Mouse (Mus musculus) stomach, embryonic 16.5 days (tissue): ENCODE measurements around the gene Coro7. TPM values are rescaled to one million over a fixed set of nuclear protein-coding genes. Genes with fewer than 3 reads are reported as not detected.
"Not testable (repeated sequence)": the region's sequence is repeated elsewhere in the genome, so short reads cannot be mapped to it uniquely, and the experiment has no call there.

Experiments used
- ATAC-seq: fragments of 200-750 bp; cut with Nextera tagmentation; 2 replicates; pipeline ENCODE4 v1.8.0; 2017; ENCODE audit warnings: moderate number of reproducible peaks, moderate TSS enrichment; ENCODE audit not compliant: insufficient read depth, low FRiP score
- H3K27ac ChIP-seq: fragments of 300-500 bp; sonication (generic); 2 replicates; pipeline ENCODE4 v1.5.1; 2014; ENCODE audit warnings: low read length
- H3K27me3 ChIP-seq: fragments of 300-500 bp; sonication (generic); 2 replicates; pipeline ENCODE4 v1.6.1; 2014; ENCODE audit warnings: low read length, control low read depth, mixed read lengths; ENCODE audit not compliant: control insufficient read depth, insufficient read depth
- H3K36me3 ChIP-seq: fragments of 300-500 bp; sonication (generic); 2 replicates; pipeline ENCODE4 v1.6.1; 2014; ENCODE audit warnings: low read length; ENCODE audit not compliant: control insufficient read depth, insufficient read depth
- H3K4me1 ChIP-seq: fragments of 300-500 bp; sonication (generic); 2 replicates; pipeline ENCODE4 v1.6.1; 2014; ENCODE audit warnings: low read length, control low read depth, mixed read lengths; ENCODE audit not compliant: control insufficient read depth, insufficient read depth
- H3K4me2 ChIP-seq: fragments of 300-500 bp; sonication (generic); 2 replicates; pipeline ENCODE4 v1.6.1; 2014; ENCODE audit warnings: low read depth, low read length, mixed read lengths
- H3K4me3 ChIP-seq: fragments of 300-500 bp; sonication (generic); replicated peaks from 2 replicates; pipeline ENCODE4 v1.5.1; 2014; ENCODE audit warnings: mild to moderate bottlenecking, low read length
- H3K9ac ChIP-seq: fragments of 300-500 bp; sonication (generic); 2 replicates; pipeline ENCODE4 v1.6.1; 2014; ENCODE audit warnings: low read length
- H3K9me3 ChIP-seq: fragments of 300-500 bp; sonication (generic); replicated peaks from 2 replicates; pipeline ENCODE4 v1.6.1; 2016; ENCODE audit warnings: low read length, control low read depth; ENCODE audit not compliant: control insufficient read depth
- WGBS: fragments of 180-500 bp; shearing (Covaris S2); extraction: QIAGEN DNeasy Blood & Tissue Kit; methylation state at CpG from one replicate; pipeline ENCODE4 v1.1.7; 2014; 5-methylcytosine and 5-hydroxymethylcytosine counted together
- polyA plus RNA-seq: library from polyadenylated mRNA; unstranded; fragments of >200 nt; fragmentation: Nextera tagmentation; extraction: Ambion mirVana; gene quantifications from 2 replicates; pipeline ENCODE4 v1.2.1, GENCODE M21; 2015

Gene Coro7
- polyA plus RNA-seq, 1 experiment from 2014 or later: 19.7 TPM

GRCm38 (mm10) chr16:4583807-4584206 is 95.8 kb downstream of the Coro7 start:
- H3K36me3 ChIP-seq: no peaks in the 10 kb centered on the region
- peaks cover 13% of the 10 kb centered on the region for H3K4me1 ChIP-seq
- H3K9me3 ChIP-seq: no peaks in the 10 kb centered on the region
- H3K4me2 ChIP-seq: no peak overlapping the region
- 80% methylated on average over 3 of the region's 3 CpGs for WGBS
- ATAC-seq: no peak
- no peak overlapping the region for H3K27ac ChIP-seq
- H3K9ac ChIP-seq: no peak overlapping the region
- no peak overlapping the region for H3K4me3 ChIP-seq
- no peaks in the 10 kb centered on the region for H3K27me3 ChIP-seq

GRCm38 (mm10) chr16:4581179-4581578 is 98.4 kb downstream of the Coro7 start:
- H3K36me3 ChIP-seq, H3K4me3 ChIP-seq, H3K4me1 ChIP-seq, H3K27me3 ChIP-seq, H3K27ac ChIP-seq, H3K4me2 ChIP-seq, H3K9me3 ChIP-seq, H3K9ac ChIP-seq, ATAC-seq: not testable (repeated sequence)
- 83% methylated on average over 3 of the region's 4 CpGs for WGBS

- Histone ChIP-seq H3K27me3 (no peaks in the 10 kb centered on the region), H3K9ac (no peak overlapping the region), H3K36me3 (no peaks in the 10 kb centered on the region), H3K4me3 (no peak overlapping the region), H3K4me1 (no peaks in the 10 kb centered on the region), H3K4me2 (no peak overlapping the region), H3K9me3 (no peaks in the 10 kb centered on the region), H3K27ac (no peak overlapping the region)
- ATAC-seq: no peak
- WGBS: 56% methylated on average over 7 of the region's 7 CpGs
Observed at GRCm38 (mm10) chr16:4578630-4579029, 100.9 kb downstream of the Coro7 start.

- Histone ChIP-seq H3K4me2 (no peak overlapping the region), H3K4me1 (no peaks in the 10 kb centered on the region), H3K9ac (no peak overlapping the region), H3K27ac (no peak overlapping the region), H3K27me3 (no peaks in the 10 kb centered on the region), H3K4me3 (no peak overlapping the region), H3K9me3 (no peaks in the 10 kb centered on the region), H3K36me3 (no peaks in the 10 kb centered on the region)
- 43% methylated on average over 2 of the region's 2 CpGs for WGBS
- no peak for ATAC-seq
Observed at GRCm38 (mm10) chr16:4576873-4577272, 102.7 kb downstream of the Coro7 start.

Other genes starting within 250 kb of the Coro7 start
- gene Srl, start 138.0 kb downstream of the Coro7 start, polyA plus RNA-seq: 10.0 and 28.6 TPM in 2 replicates
- 16.1 and 17.0 TPM in 2 replicates for gene Tfap4, start 119.9 kb downstream of the Coro7 start, polyA plus RNA-seq
- gene Glis2, start 85.1 kb downstream of the Coro7 start, polyA plus RNA-seq: 18.7 and 21.7 TPM in 2 replicates
- gene Pam16, start 54.8 kb downstream of the Coro7 start, polyA plus RNA-seq: 47.9 and 75.3 TPM in 2 replicates
- 18.3 and 18.4 TPM in 2 replicates for gene Vasn, start 39.8 kb downstream of the Coro7 start, polyA plus RNA-seq
- 73.1 and 76.6 TPM in 2 replicates for gene Dnaja3, start 39.8 kb downstream of the Coro7 start, polyA plus RNA-seq
- gene Nmral1, start 39.6 kb upstream of the Coro7 start, polyA plus RNA-seq: 44.7 and 45.6 TPM in 2 replicates
- 83.3 and 85.2 TPM in 2 replicates for gene Hmox2, start 46.6 kb upstream of the Coro7 start, polyA plus RNA-seq
- gene Cdip1, start 110.5 kb upstream of the Coro7 start, polyA plus RNA-seq: 75.8 and 82.0 TPM in 2 replicates
- gene 4930562C15Rik, start 155.6 kb upstream of the Coro7 start, polyA plus RNA-seq: 0.27 and 0.47 TPM in 2 replicates
- gene Ubald1, start 200.5 kb upstream of the Coro7 start, polyA plus RNA-seq: 31.5 and 36.3 TPM in 2 replicates
- gene Mgrn1, start 206.5 kb upstream of the Coro7 start, polyA plus RNA-seq: 81.1 and 87.7 TPM in 2 replicates